Mouse (Mus musculus) heart, adult 9 months (tissue): ENCODE data around the gene Hps6.
"Not testable (repeated sequence)": the region's sequence is repeated elsewhere in the genome, so short reads cannot be mapped to it uniquely, and the experiment has no call there.

ENCODE experiments used
- DNase-seq, 2 experiments: peaks; one replicate each; pipeline ENCODE4 v3.0.0; 2022; ENCODE audit warnings: low spot score in 2 of 2

The Hps6 gene

DNA sequence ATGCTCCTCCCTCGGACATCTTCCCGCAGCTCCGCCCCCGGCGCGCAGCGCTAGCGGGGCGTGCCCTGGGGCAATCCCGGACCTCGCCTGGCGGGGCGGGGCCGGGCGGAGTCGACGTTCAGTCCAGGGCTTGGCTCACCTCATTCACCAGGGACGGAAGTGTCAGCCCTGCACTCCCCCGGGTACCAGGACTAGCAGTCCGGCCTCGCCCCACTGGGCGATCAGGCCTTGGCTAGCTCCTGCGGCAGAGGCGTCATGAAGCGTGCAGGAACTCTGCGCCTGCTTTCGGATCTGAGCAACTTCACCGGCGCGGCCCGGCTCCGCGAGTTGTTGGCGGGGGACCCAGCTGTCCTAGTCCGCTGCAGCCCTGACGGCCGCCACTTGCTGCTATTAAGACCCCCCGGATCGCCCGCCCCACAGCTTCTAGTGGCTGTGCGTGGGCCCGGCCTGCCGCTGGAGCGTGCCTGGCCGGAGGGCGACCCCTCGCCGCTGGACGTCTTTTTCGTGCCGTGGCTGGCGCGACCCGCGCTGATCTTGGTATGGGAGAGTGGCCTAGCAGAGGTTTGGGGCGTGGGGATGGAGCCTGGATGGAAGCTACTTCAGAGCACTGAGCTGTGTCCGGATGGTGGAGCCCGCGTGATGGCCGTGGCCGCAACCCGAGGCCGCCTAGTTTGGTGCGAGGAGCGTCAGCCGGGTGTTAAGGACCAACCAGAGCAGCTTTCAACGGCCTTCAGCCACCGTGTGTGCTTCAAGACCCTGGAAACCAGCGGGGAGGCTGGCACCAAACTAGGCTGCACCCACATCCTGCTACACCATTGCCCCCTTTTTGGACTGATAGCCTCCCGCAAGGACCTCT is at the start of gene Hps6:
Hps6 (plus strand) TSS at position 138 of the 856 bp plus-strand sequence.
- DNase-seq = peak; percentile 93 to 94

DNA sequence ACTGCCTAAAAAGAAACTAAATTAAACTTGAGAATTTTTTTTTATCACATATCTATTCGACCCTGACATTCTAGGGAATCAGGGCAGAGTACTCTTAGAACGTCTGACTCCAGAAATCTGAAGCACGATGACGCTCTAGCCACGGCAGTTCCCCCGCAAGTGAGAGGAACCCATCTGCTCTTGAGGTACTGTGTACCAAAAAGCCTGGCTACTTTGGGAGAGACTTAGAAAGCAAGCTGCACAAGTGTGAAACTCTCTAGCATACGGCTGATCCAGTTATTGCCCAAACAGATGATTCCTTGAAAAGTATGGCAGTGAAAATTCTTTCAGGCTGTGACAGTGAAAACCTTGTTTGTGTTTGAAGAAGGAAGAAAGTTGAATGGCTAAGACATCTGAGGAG is 46.6 kb upstream of the Hps6 start:
- no peak for DNase-seq

DNA sequence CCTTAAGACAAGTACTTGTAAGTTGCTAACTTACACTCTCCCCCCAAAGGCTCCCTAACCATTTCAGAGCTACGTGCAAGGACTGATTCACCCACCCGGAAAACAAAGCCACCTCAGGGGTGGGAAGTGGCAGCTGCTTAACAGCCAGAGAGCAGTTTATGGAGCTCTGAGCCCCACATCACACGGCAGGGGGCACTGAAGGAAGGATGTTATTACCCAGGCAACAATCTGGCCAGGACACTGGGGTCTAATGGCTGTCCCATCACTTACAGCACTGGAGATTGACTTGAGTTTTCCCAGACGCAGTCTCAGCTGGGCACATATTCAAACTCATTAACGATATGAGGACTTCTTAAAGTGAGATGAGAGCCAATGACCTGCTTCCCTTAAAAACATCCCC is 42.5 kb upstream of the Hps6 start:
- DNase-seq = no peak

DNA sequence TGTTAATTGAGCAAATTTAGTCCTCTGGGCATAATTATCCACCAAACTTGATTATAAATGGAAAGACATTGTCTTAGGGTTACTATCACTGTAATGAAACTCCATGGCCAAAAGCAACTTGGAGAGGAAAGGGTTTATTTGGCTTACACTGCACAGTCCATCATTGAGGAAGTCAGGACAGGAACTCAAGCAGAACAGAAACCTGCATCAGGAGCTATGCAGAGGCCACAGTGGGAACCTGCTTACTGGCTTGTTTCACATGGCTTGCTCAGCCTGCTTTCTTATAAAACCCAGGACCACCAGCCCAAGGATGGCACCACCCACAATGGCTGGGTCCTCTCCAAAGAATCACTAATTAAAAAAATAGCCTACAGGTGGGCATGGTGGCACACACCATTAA is 18.9 kb upstream of the Hps6 start:
- DNase-seq = no peak

DNA sequence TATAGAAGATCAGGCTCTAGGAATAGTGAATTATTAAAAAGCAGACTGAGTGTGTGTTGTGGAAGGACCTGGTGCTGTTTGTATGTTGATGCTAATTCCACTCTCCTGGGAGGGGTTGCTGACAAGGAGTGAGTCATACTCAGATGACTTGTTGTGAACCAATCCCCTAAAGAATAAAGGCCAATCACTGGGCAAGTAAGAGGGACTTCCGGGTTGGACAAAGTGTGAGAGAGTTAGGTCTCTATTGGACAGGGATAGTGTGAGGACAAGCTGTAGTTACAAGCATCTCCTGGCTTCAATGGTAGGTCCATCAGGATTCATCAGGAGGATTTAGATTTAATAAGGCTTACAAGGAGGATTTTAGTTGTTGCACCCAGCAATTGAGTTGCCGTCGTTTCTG is 15.1 kb upstream of the Hps6 start:
- DNase-seq = no peak

DNA sequence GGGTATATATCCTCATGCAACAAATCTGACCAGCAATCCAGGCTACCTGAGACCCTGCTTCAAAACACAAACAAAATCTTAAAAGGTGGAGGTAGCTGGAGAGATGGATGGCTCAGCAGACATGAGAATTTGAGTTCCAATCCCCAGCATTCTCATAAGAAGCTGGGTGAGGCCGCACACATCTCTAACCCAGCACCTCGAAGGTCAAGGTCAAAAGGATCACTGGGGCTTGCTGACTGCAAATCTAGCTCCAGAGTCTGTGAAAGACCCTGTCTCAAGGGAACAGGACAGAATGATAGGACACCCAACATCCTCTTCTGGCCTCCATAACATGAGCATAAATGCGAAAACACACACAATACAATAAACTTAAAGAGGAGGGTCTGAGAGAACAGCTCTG is 12.1 kb upstream of the Hps6 start:
- DNase-seq = no peak

DNA sequence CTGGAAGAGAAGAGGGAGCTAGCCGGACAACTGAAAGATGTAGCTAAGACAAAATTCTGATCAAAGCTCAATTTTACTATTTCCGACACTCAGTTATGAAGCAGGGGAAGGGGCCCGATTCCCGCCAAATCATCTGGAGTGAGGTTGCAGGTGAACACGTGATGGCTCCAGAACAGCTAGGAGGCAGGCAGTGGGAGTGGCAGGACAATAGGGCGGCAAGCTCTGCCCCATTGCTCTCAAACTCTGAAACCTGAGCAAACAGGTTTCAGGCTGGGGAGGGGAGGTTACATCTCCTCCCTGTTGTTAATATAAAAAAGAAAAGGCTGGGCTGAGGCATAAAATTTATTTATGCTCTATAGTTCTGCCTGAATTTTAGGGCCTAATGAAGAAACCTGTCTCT is 9.9 kb upstream of the Hps6 start:
- not testable (repeated sequence) for DNase-seq

DNA sequence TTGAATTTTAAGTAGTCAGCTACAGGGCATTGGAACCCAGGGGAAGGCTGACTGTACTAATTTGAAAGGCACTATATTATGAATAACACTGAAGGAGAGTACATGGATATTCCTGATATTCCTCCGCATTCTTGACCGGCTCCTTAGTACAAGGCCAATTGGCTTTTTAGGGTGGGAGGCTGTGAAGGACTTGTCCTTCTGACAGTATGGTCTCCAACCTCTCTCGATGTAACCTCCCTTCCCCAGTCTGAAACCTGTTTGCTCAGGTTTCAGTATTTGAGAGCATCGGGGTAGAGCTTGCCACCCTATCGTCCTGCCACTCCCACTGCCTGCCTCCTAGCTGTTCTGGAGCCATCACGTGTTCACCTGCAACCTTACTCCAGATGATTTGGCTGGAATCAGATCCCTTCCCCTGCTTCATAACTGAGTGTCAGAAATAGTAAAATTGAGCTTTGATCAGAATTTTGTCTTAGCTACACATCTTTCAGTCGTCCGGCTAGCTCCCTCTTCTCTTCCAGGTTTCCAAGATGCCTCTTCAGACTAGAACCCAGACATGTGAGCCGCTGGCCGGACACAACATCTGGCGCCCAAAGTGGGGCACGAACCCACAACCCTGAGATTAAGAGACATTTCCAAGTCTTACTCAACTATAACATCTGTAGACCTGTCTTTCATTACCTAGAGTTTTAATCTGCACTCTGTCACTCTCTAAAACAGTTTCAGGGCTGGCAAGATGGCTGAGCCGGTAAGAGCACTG is 9.1 kb upstream of the Hps6 start:
- no peak for DNase-seq

DNA sequence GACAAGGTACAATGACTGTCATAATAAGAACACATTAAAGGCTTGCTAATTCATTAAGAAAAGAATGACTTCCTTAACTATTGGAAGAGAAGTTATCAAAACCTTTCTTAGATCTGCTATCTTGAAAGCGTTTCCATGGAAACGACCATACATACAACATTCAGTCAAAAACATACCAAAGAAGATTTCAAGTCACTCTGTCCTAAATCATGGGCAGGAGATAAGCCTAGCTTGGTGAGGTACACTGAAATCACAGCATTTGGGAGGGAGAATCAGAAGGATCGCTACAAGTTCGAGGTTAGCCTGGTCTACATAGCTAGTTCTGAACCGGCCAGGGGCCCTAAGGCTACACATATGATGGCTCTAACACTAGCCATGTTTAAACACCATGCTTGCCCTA is 5.9 kb upstream of the Hps6 start:
- DNase-seq = no peak

DNA sequence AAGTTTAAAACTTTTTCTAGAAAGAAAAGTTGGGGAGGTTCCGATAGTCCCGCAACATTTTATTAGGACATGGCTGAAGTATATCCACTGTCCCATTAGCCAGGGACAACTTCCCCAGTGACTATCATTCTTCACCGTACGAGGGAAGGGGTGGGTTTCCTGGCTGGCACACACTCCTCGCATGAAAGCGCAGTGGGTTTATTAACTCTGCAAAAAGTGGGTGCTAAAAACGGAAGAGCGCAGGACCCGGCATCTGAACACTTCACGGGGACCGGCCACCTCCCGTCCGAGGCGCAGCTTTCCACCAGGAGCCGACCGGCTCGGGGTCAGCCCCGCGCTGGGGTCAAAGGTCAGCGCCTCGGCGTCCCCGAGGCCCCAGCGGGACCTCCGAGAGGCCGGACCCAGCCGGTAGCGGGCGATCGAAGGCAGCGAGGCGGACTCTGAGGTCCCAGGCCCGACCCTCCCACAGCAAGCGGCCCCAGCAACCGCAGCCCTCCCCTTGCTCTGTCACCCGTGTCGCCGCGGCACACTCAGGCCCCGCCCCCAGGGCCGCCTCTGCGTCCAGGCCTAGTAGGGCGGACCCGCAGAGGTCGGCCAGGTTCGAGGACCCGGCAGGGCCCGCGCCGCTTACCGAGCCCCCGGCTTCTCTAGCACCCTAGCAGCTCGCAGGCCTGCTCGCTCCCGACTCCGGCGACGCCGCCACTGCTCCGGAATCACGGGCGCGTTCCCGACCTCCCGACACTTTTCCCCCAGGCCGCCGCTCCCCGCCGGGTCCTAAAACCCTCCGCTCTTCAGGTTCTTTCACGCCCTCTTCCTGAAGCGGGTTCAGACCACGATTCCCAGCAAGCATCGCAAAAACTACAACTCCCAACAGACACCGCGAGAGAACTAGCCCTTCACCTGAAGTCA is 5.3 kb upstream of the Hps6 start, which contains the start of gene Armh3:
Armh3 (minus strand) TSS at position 704 of the 909 bp plus-strand sequence.
- peak; percentile 90 to 93 for DNase-seq

DNA sequence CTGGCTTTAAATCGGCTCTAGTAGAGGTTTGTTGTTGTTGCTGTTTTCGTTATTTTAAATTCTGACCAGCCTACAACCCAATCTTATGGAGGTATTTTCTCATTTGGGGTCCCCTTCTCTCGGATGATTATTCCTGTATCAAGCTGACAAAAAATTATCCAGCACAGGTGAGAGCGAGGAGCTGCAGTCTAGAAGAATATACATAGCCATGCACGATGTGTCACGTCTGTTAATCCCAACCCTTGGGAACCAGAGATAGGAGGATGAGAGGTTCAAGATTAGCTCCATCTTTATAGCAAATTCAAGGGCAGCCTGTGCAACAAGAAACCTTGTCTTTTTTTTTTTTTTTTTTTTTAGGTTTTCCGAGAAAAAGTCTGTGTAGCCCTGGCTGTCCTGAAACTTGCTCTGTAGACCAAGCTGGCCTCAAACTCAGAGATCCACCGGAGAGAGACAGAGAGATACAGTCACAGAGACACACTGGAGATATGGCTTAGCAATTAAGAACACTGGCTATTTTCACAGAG is 4.6 kb upstream of the Hps6 start:
- no peak for DNase-seq

DNA sequence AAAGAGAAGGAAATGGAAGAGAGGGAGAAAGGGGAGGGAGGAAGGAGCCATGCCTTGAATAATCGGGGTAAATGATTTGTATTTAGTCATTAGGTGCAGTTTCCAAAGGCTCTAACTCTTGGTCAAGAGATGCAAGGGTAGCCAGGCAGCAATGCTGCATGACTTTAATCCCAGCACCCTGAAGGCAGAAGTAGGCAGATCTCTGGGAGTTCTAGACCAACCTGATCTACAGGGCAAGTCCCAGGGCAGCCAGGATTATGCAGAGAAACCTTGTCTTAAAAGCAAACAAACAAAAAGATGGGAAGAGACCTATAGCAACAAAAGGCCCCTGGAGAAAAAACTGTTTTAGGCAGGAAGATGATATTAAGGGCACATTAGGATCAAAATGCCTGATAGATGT is 3.9 kb upstream of the Hps6 start:
- DNase-seq = no peak

DNA sequence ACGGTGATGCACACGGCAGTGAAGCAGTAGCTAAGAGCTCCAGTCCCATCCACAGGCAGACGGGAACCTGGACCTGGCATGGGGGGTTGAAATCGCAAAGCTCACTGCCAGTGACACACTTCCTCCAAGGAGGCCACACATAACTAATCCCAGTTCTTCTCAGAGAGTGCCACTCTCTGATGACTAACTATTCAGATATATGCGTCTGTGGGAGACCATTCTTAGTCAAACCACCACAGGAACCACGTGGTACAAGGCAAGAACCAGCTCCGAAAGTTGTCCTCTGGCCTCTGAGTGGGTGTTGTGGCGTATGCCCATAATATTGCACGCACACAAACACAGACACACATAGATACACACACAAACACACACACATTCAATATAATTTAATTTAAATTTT is 1.0 kb upstream of the Hps6 start:
- no peak for DNase-seq

DNA sequence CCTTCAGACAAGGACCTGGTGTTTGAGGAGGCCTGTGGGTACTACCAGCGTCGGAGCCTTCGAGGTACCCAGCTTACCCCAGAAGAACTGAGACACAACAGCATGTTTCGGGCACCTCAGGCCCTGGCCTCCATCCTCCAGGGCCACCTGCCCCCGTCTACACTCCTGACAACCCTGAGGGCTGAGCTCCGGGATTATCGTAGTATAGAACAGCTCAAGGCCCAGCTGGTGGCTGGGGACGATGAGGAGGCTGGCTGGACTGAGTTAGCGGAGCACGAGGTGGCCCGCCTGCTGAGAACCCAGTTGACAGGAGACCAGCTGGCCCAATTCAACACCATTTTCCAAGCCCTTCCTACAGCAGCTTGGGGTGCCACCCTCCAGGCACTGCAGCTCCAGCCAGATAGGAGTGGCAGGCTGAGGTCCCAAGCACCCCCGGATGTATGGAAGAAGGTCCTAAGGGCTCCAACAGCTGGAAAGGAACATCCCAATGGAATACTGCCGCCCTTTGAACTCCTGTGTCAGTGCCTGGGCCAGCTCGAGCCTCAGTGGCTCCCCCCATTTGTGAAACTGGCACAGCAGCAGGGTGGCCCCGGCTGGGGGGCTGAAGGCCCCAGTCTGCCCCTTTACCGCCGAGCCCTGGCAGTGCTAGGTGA is 1.6 kb downstream of the Hps6 start:
- DNase-seq = no peak

DNA sequence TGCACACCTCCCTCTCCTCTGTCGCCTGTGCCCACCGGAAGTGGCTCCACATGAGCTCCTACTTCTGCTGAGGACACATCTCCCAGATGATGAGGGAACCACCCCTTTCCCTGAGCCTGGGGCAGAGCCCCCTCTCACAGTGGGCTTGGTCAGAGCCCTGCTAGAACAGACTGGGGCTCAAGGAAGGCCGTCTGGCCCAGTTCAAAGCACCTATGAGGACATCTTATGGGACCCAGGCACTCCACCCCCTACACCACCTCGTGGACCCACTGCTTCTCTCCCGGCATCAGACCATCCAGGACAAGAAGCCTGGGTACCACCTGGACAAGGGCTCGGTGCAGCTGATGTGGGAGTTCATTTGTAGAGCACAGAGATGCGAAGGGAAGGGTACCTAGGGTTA is 2.4 kb downstream of the Hps6 start:
- no peak for DNase-seq

DNA sequence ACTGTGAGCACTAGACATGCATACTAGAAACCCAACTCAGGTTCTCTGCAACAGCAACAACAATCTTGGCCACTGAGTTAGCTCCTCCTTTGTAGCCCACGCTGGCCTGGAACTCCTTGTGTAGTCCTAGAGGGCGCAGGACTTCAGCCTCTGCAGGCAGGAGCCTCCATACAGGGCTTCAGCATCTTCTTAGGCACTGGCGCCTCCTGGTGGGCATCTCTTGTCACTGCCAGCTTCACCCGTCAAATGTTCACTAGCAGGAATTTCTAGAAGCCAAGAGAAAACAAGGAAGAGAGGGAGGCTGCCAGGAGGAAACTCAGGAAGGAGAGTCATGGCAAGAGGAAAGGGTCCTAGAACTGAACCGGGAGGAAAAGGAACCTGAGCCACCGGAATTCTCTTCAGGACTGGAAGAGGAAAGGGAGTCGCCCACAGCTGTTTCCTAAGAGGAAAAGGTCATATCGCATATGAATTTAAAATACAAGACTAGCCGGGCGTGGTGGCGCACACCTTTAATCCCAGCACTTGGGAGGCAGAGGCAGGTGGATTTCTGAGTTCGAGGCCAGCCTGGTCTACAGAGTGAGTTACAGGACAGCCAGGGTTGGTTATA is 11.4 kb downstream of the Hps6 start:
- DNase-seq = peak; percentile 83 to 89

DNA sequence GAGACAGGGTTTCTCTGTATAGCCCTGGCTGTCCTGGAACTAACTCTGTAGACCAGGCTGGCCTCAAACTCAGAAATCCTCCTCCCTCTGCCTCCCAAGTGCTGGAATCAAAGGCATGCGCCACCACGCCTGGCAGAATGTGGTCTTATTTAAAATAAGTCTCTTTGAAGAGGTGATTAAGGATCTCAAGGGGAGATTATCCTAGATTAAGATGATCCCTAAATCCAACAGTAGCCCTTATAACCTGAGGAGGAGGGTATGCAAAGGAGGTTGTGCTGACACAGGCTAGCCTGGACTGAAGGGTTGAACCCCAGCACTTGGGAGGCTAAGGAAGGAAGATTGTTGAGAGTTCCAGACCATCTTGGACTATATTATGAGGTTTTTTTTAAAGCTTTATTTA is 12.7 kb downstream of the Hps6 start:
- no peak for DNase-seq

DNA sequence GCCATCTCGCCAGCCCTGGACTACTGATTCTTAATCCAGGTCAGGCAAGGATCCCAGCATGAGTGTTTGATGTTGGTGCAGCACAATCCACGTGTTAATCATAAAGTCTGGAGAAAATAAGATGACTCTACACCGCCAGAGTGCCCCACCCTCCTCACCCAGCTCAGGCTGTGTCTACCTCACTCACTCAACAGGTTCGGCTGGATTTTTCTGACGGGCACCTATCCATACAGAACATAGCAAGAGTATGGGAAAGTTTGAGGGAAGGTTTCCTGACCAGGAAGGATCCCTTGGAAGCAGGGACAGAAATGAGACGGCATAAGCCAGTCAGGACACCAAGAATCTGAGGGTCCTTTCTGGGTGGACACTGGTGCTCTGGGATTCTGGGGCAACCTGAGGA is 21.7 kb downstream of the Hps6 start:
- DNase-seq = no peak

DNA sequence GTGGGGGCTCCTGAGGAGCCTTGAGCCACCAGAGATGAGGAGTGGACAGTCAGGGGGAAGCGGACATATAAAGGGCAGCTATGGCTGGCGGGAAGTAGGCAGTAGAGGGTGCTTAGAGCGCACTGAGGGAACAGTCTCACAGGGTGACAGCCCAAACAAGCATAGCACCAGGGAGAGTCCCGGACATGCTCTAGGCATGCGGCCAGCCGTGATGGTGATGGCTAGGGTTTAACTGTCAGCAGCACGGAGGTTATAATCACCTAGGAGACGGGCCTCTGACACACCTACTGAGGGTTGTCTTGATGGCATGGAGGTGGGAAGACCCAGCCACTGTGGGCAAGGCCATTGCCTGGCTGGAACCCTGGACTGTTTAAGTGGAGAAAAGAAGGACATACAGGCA is 23.3 kb downstream of the Hps6 start:
- no peak for DNase-seq

DNA sequence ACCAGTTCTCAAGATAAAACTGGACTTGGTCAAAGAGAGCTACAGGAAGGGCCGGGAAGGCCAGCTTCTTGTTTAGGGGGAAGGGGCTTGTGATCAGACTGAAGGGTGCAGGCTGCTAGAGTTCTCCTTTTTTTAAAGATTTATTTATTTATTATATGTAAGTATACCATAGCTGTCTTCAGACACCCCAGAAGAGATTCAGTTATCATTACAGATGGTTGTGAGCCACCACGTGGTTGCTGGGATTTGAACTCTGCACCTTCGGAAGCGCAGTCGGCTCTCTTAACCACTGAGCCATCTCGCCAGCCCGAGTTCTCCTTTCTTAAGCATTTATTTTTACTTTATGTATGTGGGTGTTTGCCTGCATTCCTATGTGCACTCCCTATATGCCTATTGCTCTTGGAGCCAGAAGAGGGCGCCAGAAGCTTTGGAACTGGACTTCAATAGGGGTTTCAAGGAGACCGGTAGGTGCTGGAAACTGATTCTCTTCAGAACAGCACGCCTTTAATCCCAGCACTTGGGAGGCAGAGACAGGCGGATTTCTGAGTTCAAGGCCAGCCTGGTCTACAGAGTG is 25.5 kb downstream of the Hps6 start:
- DNase-seq = no peak

DNA sequence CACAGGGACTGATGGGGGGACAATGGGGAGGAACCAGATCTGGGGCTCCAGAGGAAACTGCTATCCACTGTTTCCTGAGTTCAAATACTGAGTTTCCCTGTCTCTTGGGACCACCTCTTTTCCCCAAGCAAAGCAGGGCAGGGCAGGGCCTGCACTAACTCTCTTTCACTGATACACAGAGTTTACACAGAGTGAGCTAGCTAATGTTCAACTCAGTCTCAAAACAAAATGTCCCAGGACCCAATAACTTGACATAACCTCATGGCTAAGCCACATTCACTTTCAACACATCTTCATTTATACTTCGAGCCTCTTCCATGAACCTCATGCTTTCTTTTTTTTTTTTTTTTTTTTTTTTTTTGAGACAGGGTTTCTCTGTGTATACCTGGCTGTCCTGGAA is 26.3 kb downstream of the Hps6 start:
- no peak for DNase-seq
